25 mouse cellular contexts compared by ENCODE assay signal in the genomic region with DNA sequence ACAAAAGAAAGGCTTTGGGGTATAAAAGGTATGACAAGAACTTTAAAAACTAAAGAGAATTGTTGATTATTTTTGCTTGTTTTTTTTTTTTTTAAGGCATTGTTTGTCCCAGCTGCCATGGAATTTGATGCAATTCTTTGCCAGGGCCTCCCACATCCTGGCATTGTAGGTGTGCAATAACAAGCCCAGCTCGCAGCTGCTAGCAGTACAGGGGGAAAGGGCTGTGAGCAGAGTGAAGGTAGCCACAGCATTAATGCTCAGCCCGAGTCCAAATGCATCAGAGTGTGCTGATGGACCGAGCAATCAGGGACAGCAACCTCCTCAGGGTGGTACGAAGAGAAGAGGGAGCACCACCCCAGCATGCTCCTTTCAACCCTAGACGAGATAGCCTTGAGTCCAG.
DNase-seq lines count a peak whose midpoint lies in the region; ATAC-seq and TF ChIP-seq lines count a peak whose summit lies in the region.
"Had no signal": no experiment of that assay in that cellular context is flagged by ENCODE, and none has a peak within 500 bp of the region (broad histone marks: within the 10 kb centered on the region; RNA-seq: fewer than 3 reads in every experiment).

No protein-coding gene starts in this region.

- H3K36me3 ChIP-seq in heart, adult 2 months (ENCODE audit: control insufficient read depth, insufficient read depth, low read length) = peaks cover 19% of the 10 kb centered on the region
- H3K36me3 ChIP-seq in heart, embryonic 11.5 days (ENCODE audit: control insufficient read depth, insufficient read depth, low read length) = no peaks in the 10 kb centered on the region
- H3K36me3 ChIP-seq in kidney, embryonic 16.5 days (ENCODE audit: insufficient read depth, low read length) = no peaks in the 10 kb centered on the region
- no peaks in the 10 kb centered on the region for H3K36me3 ChIP-seq in small intestine, adult 2 months (ENCODE audit: control insufficient read depth, insufficient read depth, low read length)
- H3K36me3 ChIP-seq: forebrain, embryonic 10.5 days; limb, embryonic 13.5 days; liver, embryonic 13.5 days; midbrain, embryonic 10.5 days; neural tube, embryonic 12.5 days had no signal

- H3K9ac ChIP-seq in heart, adult 2 months (ENCODE audit: low read depth, low read length) = peak overlapping the region; percentile 43; the same call in 1 of the 2 replicates
- H3K9ac ChIP-seq in heart, embryonic 11.5 days (ENCODE audit: low read depth, low read length) = no peak overlapping the region
- no peak overlapping the region for H3K9ac ChIP-seq in kidney, embryonic 16.5 days (replicated peaks; ENCODE audit: low read length)
- H3K9ac ChIP-seq: forebrain, postnatal 0 days; limb, embryonic 13.5 days; liver, embryonic 13.5 days; neural tube, embryonic 12.5 days had no signal

- no peak overlapping the region for H3K4me3 ChIP-seq in heart, adult 2 months
- no peak overlapping the region for H3K4me3 ChIP-seq in heart, embryonic 11.5 days (ENCODE audit: low read depth, low read length)
- H3K4me3 ChIP-seq in kidney, embryonic 16.5 days (ENCODE audit: low read length) = no peak overlapping the region
- no peak overlapping the region for H3K4me3 ChIP-seq in small intestine, adult 2 months (ENCODE audit: low read depth, low read length)
- H3K4me3 ChIP-seq in left cerebral cortex, adult 2 months = no peak overlapping the region
- H3K4me3 ChIP-seq: forebrain, embryonic 10.5 days; limb, embryonic 13.5 days; liver, embryonic 13.5 days; midbrain, embryonic 10.5 days; neural tube, embryonic 12.5 days had no signal

- 32% methylated on average over 5 of the region's 5 CpGs for WGBS in heart, adult 2 months
- WGBS in heart, embryonic 11.5 days (ENCODE audit: insufficient replicate concordance) = 71% methylated on average over 5 of the region's 5 CpGs
- 75% methylated on average over 5 of the region's 5 CpGs for WGBS in kidney, embryonic 16.5 days
- WGBS in small intestine, adult 2 months = 57% methylated on average over 5 of the region's 5 CpGs

- peak overlapping the region; percentile 8 for H3K27ac ChIP-seq in heart, adult 2 months
- H3K27ac ChIP-seq in heart, embryonic 11.5 days (ENCODE audit: low read depth, low read length) = no peak overlapping the region
- peak overlapping the region; percentile 53 for H3K27ac ChIP-seq in kidney, embryonic 16.5 days (ENCODE audit: low read length)
- H3K27ac ChIP-seq in small intestine, adult 2 months (ENCODE audit: insufficient read depth, low read depth, low read length) = 0 out of 2 replicates have a peak overlapping the region, but pooled peaks have one; percentile 7
- H3K27ac ChIP-seq in left cerebral cortex, adult 2 months = no peak overlapping the region
- H3K27ac ChIP-seq: forebrain, embryonic 10.5 days; limb, embryonic 13.5 days; liver, embryonic 13.5 days; midbrain, embryonic 10.5 days; neural tube, embryonic 12.5 days had no signal

- ATAC-seq in heart, embryonic 11.5 days (replicated peaks; ENCODE audit: insufficient number of reproducible peaks, low FRiP score, low TSS enrichment) = no peak
- ATAC-seq in kidney, embryonic 16.5 days (ENCODE audit: low FRiP score, low TSS enrichment) = no peak
- ATAC-seq: forebrain, postnatal 0 days; hindbrain, embryonic 16.5 days had no signal

- H3K27me3 ChIP-seq in heart, adult 2 months (ENCODE audit: control insufficient read depth, insufficient read depth, low read length) = no peaks in the 10 kb centered on the region
- no peaks in the 10 kb centered on the region for H3K27me3 ChIP-seq in heart, embryonic 11.5 days (ENCODE audit: control insufficient read depth, insufficient read depth, low read length)
- no peaks in the 10 kb centered on the region for H3K27me3 ChIP-seq in kidney, embryonic 16.5 days (ENCODE audit: insufficient read depth, low read length)
- no peaks in the 10 kb centered on the region for H3K27me3 ChIP-seq in small intestine, adult 2 months (ENCODE audit: control insufficient read depth, insufficient read depth, low read length)
- H3K27me3 ChIP-seq: CH12.LX; limb, embryonic 13.5 days; liver, embryonic 13.5 days; neural tube, embryonic 12.5 days had no signal

- TF ChIP-seq POLR2A in heart, adult 2 months (IDR thresholded peaks at IDR 0.05; ENCODE audit: insufficient read depth, low read depth, low read length) = 0 out of 2 replicates have a peak, but pooled peaks have one; percentile 35
- no peak for TF ChIP-seq POLR2A in small intestine, adult 2 months (IDR thresholded peaks at IDR 0.05; ENCODE audit: low read depth, low read length)

- H3K4me1 ChIP-seq in heart, adult 2 months (ENCODE audit: control insufficient read depth, insufficient read depth, low read length) = peaks cover 19% of the 10 kb centered on the region
- H3K4me1 ChIP-seq in heart, embryonic 11.5 days (ENCODE audit: control insufficient read depth, insufficient read depth, low read length) = peaks cover 12% of the 10 kb centered on the region
- H3K4me1 ChIP-seq in kidney, embryonic 16.5 days (ENCODE audit: insufficient read depth, low read length) = 0 out of 2 replicates have a peak, but pooled peaks cover 4% of the 10 kb centered on the region
- peaks cover 2% of the 10 kb centered on the region; the same call in 1 of the 2 replicates for H3K4me1 ChIP-seq in small intestine, adult 2 months (ENCODE audit: control insufficient read depth, insufficient read depth, insufficient read length, low read length)
- H3K4me1 ChIP-seq: forebrain, embryonic 10.5 days; limb, embryonic 13.5 days; liver, embryonic 13.5 days; neural tube, embryonic 12.5 days had no signal

- no peak overlapping the region for H3K4me2 ChIP-seq in heart, embryonic 11.5 days
- H3K4me2 ChIP-seq in kidney, embryonic 16.5 days (replicated peaks; ENCODE audit: low read depth, low read length) = no peak overlapping the region
- H3K4me2 ChIP-seq: limb, embryonic 13.5 days; liver, embryonic 13.5 days; neural tube, embryonic 12.5 days had no signal

- intact Hi-C loops in heart, adult 2 months (cut with DNase I) = loop anchor here (2.0 kb wide), 1 partner anchor 19 kb away; no protein-coding TSS in a partner anchor
- intact Hi-C loops in left cerebral cortex, adult 2 months (cut with DNase I) = no loop called here

- no peaks in the 10 kb centered on the region for H3K9me3 ChIP-seq in heart, embryonic 11.5 days (replicated peaks; ENCODE audit: control insufficient read depth, low read length)
- H3K9me3 ChIP-seq in kidney, embryonic 16.5 days (ENCODE audit: low read length) = no peaks in the 10 kb centered on the region
- H3K9me3 ChIP-seq: forebrain, embryonic 10.5 days; limb, embryonic 13.5 days; liver, embryonic 13.5 days; midbrain, embryonic 10.5 days; neural tube, embryonic 12.5 days had no signal

- H3K79me2 ChIP-seq in heart, adult 2 months (replicated peaks; ENCODE audit: control insufficient read depth, insufficient read depth, low read length) = no peaks in the 10 kb centered on the region

- no peak for DNase-seq in heart, adult 2 months
- DNase-seq in kidney, adult 8-10 months = no peak
- DNase-seq in brain, adult 2 months (ENCODE audit: low read depth, low spot score) = peak; percentile 12
- DNase-seq in left cerebral cortex, adult 2 months (ENCODE audit: extremely low spot score in 1 of 2, low spot score in 2 of 2) = no peak
- DNase-seq in adrenal gland, adult (ENCODE audit: inconsistent age in 2 of 2, low spot score in 1 of 2) = no peak
- DNase-seq: adrenal gland, postnatal 36 days; cerebellum, adult 18-20 months; cerebellum, postnatal 36 days; forebrain, postnatal 0 days; kidney, adult 2 months; kidney, postnatal 4 days; liver, embryonic 13.5 days; lung, postnatal 36 days; right cerebral cortex, postnatal 4 days; thymus, adult 18-20 months; thymus, postnatal 4 days had no signal

- no peak for TF ChIP-seq CTCF in heart, adult 2 months (IDR thresholded peaks at IDR 0.05)
- TF ChIP-seq CTCF in small intestine, adult 2 months (IDR thresholded peaks at IDR 0.05; ENCODE audit: extremely low read depth, insufficient read length, insufficient replicate concordance, low read depth, low read length) = no peak
- TF ChIP-seq CTCF in left cerebral cortex, adult 2 months (IDR thresholded peaks at IDR 0.05) = no peak

- no peak for TF ChIP-seq EP300 in heart, adult 2 months (IDR thresholded peaks at IDR 0.05; ENCODE audit: insufficient read depth, low read depth, low read length)

Comparison
In these comparisons a context has a peak if more than half of its experiments do, and no peak if none do; other contexts are left out.
1. H3K27ac ChIP-seq: peak in heart, adult 2 months (single experiment), kidney, embryonic 16.5 days (single experiment) and small intestine, adult 2 months (single experiment); none in heart, embryonic 11.5 days (single experiment) and left cerebral cortex, adult 2 months (single experiment).